Comparison of ENCODE assay signal across 29 mouse cellular contexts in genomic region chr5:118704960-118705359, GRCm38 (mm10).
DNase-seq lines count a peak whose midpoint lies in the region; ATAC-seq lines count a peak whose summit lies in the region.
"Had no signal": no experiment of that assay in that cellular context is flagged by ENCODE, and none has a peak within 500 bp of the region (broad histone marks: within the 10 kb centered on the region; RNA-seq: fewer than 3 reads in every experiment).

No protein-coding gene starts in this region.

- 0 out of 2 replicates have a peak overlapping the region, but pooled peaks have one; percentile 42 for H3K27ac ChIP-seq in forebrain, embryonic 12.5 days
- no peak overlapping the region for H3K27ac ChIP-seq in forebrain, embryonic 14.5 days (ENCODE audit: low read depth, low read length)
- H3K27ac ChIP-seq in embryonic facial prominence, embryonic 12.5 days: 0 out of 2 replicates have a peak overlapping the region, but pooled peaks have one; percentile 23
- no peak overlapping the region for H3K27ac ChIP-seq in midbrain, embryonic 15.5 days
- H3K27ac ChIP-seq: gastrocnemius, adult 2 months; heart, embryonic 10.5 days; heart, embryonic 13.5 days; hindbrain, postnatal 0 days had no signal

- no peaks in the 10 kb centered on the region for H3K9me3 ChIP-seq in forebrain, embryonic 12.5 days
- no peaks in the 10 kb centered on the region for H3K9me3 ChIP-seq in forebrain, embryonic 14.5 days (replicated peaks; ENCODE audit: control insufficient read depth, low read length)
- H3K9me3 ChIP-seq in embryonic facial prominence, embryonic 12.5 days: no peaks in the 10 kb centered on the region
- H3K9me3 ChIP-seq in midbrain, embryonic 15.5 days: no peaks in the 10 kb centered on the region
- H3K9me3 ChIP-seq: heart, embryonic 10.5 days; heart, embryonic 13.5 days had no signal

- 90% methylated on average over 9 of the region's 9 CpGs for WGBS in forebrain, embryonic 12.5 days
- WGBS in forebrain, embryonic 14.5 days: 89% methylated on average over 9 of the region's 9 CpGs
- WGBS in embryonic facial prominence, embryonic 12.5 days: 85% methylated on average over 9 of the region's 9 CpGs
- 79% methylated on average over 9 of the region's 9 CpGs for WGBS in midbrain, embryonic 15.5 days

- H3K27me3 ChIP-seq in forebrain, embryonic 12.5 days: no peaks in the 10 kb centered on the region
- H3K27me3 ChIP-seq in forebrain, embryonic 14.5 days (replicated peaks; ENCODE audit: control insufficient read depth, insufficient read depth, low read length): no peaks in the 10 kb centered on the region
- no peaks in the 10 kb centered on the region for H3K27me3 ChIP-seq in embryonic facial prominence, embryonic 12.5 days
- H3K27me3 ChIP-seq in midbrain, embryonic 15.5 days (replicated peaks): no peaks in the 10 kb centered on the region
- H3K27me3 ChIP-seq: heart, embryonic 13.5 days had no signal

- no peak overlapping the region for H3K4me3 ChIP-seq in forebrain, embryonic 12.5 days (replicated peaks)
- no peak overlapping the region for H3K4me3 ChIP-seq in forebrain, embryonic 14.5 days (ENCODE audit: low read depth, low read length)
- no peak overlapping the region for H3K4me3 ChIP-seq in embryonic facial prominence, embryonic 12.5 days
- no peak overlapping the region for H3K4me3 ChIP-seq in midbrain, embryonic 15.5 days
- H3K4me3 ChIP-seq: gastrocnemius, adult 2 months; heart, embryonic 10.5 days; heart, embryonic 13.5 days had no signal

- ATAC-seq in forebrain, embryonic 12.5 days (ENCODE audit: low FRiP score): no peak
- ATAC-seq in forebrain, embryonic 14.5 days: no peak
- no peak for ATAC-seq in embryonic facial prominence, embryonic 12.5 days (ENCODE audit: insufficient number of reproducible peaks, insufficient read depth, low FRiP score, low TSS enrichment)
- ATAC-seq in midbrain, embryonic 15.5 days (replicated peaks): no peak
- ATAC-seq: activated CD4-positive, CD25-positive, alpha-beta regulatory T cell, adult 4 months; forebrain, postnatal 0 days; hindbrain, postnatal 0 days; inflammation-experienced regulatory T-cells, adult 6 months; intestine, embryonic 16.5 days had no signal

- H3K4me2 ChIP-seq in forebrain, embryonic 12.5 days: no peak overlapping the region
- no peak overlapping the region for H3K4me2 ChIP-seq in forebrain, embryonic 14.5 days (ENCODE audit: low read length)
- no peak overlapping the region for H3K4me2 ChIP-seq in embryonic facial prominence, embryonic 12.5 days (replicated peaks)
- no peak overlapping the region for H3K4me2 ChIP-seq in midbrain, embryonic 15.5 days
- H3K4me2 ChIP-seq: heart, embryonic 13.5 days; hindbrain, embryonic 14.5 days had no signal

- no peak for DNase-seq in forebrain, embryonic 14.5 days (ENCODE audit: low spot score)
- peak; percentile 84 for DNase-seq in heart, adult 11 months
- no peak for DNase-seq in heart, adult 8-10 months (ENCODE audit: low spot score)
- DNase-seq in T-cell, adult 2 months (ENCODE audit: low spot score): no peak
- DNase-seq: adrenal gland, adult 8-10 months; adrenal gland, postnatal 25 days; B cell, adult 2 months; cerebellum, adult 11-12 months; cerebellum, adult 8-10 months; cerebellum, postnatal 10 days; cerebellum, postnatal 36 days; embryo, embryonic 11 days; forebrain, postnatal 0 days; gastrocnemius, adult 2 months; gastrocnemius, postnatal 14 days; heart, adult 18-20 months; heart, postnatal 14 days; heart, postnatal 4 days; kidney, adult 18-20 months had no signal

- no peak overlapping the region for H3K9ac ChIP-seq in forebrain, embryonic 12.5 days
- H3K9ac ChIP-seq in forebrain, embryonic 14.5 days (ENCODE audit: low read length): no peak overlapping the region
- no peak overlapping the region for H3K9ac ChIP-seq in embryonic facial prominence, embryonic 12.5 days
- no peak overlapping the region for H3K9ac ChIP-seq in midbrain, embryonic 15.5 days
- H3K9ac ChIP-seq: forebrain, postnatal 0 days; heart, embryonic 13.5 days; hindbrain, embryonic 14.5 days had no signal

- H3K4me1 ChIP-seq in forebrain, embryonic 12.5 days: peaks cover 78% of the 10 kb centered on the region
- H3K4me1 ChIP-seq in forebrain, embryonic 14.5 days (ENCODE audit: control insufficient read depth, insufficient read depth, low read length): peaks cover 61% of the 10 kb centered on the region
- H3K4me1 ChIP-seq in embryonic facial prominence, embryonic 12.5 days: peaks cover 82% of the 10 kb centered on the region
- peaks cover 76% of the 10 kb centered on the region for H3K4me1 ChIP-seq in midbrain, embryonic 15.5 days

- H3K36me3 ChIP-seq in forebrain, embryonic 12.5 days (replicated peaks): no peaks in the 10 kb centered on the region
- no peaks in the 10 kb centered on the region for H3K36me3 ChIP-seq in forebrain, embryonic 14.5 days (ENCODE audit: control insufficient read depth, insufficient read depth, low read length)
- H3K36me3 ChIP-seq in embryonic facial prominence, embryonic 12.5 days: no peaks in the 10 kb centered on the region
- H3K36me3 ChIP-seq in midbrain, embryonic 15.5 days (replicated peaks): no peaks in the 10 kb centered on the region
- H3K36me3 ChIP-seq: heart, embryonic 10.5 days; heart, embryonic 13.5 days had no signal

Comparison
In these comparisons a context has a peak if more than half of its experiments do, and no peak if none do; other contexts are left out.
1. H3K27ac ChIP-seq: peak in forebrain, embryonic 12.5 days (single experiment) and embryonic facial prominence, embryonic 12.5 days (single experiment); none in forebrain, embryonic 14.5 days (single experiment) and midbrain, embryonic 15.5 days (single experiment).